Mouse (Mus musculus) urinary bladder, postnatal 4 days (tissue): ENCODE results near the gene Rfx8.

Source experiments
- DNase-seq, 2 experiments: peaks; one replicate each; pipeline ENCODE4 v3.0.0; 2021 to 2022; ENCODE audit warnings: low spot score in 2 of 2

Rfx8 gene

DNA sequence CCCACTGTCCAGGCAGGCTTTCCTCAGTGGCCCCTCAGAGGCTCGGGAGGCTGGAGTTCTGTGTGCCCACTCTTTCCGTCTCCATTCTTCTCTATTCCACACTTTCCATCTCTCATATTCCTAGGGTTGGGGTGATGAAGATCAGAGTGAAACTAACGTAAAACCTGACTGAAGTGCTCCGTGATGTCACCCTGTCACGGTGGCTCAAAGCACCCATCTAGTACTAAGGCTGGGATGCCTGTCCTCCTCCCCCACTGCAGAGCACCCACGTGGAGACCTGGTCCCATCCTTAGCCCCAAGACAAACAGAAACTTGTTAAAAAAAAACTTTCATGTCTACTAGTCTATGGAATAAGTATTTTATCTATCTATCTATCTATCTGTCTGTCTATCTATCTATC is 14.1 kb upstream of the Rfx8 start:
- no peak for DNase-seq

DNA sequence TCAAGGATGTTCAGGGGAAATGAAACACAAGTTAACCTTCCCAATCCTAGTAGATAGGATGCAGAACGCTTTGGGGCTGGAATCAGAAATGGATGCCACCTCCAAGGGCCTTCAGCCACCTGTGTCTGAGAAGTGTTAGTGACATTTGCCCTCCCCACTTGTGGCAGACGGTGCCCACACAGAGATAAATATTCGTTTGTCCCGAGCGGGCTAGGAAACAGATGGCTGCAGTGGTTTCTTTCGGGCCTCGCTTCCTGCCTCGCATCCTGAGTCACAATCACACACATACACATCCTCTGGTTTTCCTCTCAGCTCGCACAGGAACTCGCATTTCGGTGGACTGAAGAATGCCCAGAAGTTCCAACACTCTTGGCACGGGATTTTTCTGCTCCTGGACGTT is 13.5 kb upstream of the Rfx8 start:
- no peak for DNase-seq

DNA sequence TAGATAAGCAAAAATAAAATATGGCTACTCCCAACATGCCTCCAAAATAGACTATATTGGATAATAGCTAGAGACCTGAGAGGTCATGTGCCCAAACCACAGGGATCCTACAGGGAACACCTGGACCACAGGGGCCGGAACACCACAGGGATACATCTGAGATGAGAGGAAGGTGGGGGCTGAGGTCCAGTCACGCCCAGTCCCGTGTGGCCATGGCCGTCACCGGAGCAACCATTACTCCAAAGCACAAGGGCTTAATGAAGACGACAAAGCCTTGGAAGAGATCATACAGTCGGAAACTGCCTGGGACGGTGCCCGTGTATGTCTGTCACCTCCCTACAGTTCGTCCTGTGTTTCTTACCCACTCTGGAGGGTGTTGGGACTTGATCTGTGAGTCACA is 13.1 kb upstream of the Rfx8 start:
- no peak for DNase-seq

DNA sequence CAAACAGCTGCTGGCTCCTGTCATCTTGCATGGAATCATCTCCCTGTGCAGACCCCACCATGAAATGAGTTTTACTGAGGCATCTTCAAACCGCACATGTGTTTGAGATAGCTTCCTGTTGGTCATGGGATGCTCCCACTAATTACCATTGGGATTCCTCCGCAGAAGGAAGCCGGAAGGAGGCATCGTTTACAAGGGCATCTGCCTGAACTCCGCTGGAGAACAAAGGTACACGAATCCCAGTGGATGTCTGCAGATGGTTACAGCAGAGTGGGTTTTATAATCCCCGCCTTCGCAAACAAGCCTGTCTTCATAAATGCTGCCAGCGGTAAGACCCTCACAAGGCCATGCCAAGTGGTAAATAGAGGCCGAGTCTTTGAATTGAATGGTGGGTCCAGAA is 11.3 kb upstream of the Rfx8 start:
- no peak for DNase-seq

DNA sequence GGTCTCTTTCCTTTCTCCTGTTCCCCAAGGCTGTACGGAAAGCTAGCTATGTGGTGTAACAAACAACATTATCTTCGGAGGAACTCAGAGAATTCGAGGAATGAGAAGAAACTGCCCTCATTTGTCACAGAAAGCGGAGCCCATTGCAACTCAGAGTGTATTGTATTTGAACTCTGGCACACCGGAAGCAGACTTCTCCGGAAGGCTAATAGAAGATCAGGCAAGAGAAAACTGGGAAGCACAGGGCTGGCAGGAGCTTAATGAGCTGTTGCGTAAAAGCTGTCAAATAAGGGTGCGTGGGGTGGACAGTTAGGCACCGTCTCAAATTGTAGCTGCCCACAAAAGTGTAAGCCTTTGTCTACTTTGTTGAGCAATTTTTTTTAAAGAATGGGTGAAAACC is 10.7 kb upstream of the Rfx8 start:
- DNase-seq, result no peak

DNA sequence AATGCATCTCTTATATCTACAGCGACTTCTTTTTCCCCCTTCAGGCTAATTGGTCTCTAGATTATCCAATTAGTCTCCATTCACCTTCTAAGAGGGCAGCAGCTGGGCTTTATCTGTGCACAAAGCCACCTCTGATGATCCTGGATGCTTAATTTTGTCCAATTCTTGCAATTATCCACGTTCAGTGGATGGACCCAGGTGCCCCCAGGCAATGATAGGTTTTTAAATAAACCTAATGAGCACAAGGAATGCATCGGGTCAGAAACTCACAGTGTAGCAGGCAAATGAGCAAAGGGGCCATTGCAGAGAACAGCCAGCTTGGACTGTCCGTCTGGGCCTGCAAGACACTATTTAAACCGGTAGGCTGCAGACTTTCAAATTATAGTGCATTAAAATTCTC is 10.1 kb upstream of the Rfx8 start:
- DNase-seq, result no peak

DNA sequence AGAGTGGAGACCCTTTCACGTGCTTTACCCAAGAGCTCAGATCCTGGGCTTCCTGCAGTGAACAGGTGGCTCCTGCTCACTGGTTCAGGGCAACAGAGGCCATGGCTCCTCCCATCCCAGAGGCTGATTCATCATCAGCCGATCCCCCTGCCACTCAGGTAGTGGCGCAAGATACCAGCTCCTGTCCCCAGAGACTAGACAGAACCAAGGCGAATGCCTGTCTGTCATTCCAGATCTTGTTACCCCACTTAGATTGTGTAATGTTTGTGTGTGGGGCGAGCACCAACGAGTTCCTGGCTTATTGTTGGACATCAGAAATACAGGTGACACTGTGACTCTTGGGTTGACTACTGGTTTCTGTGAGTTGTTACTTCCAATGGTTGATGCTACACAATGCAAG is 9.1 kb upstream of the Rfx8 start:
- no peak for DNase-seq

DNA sequence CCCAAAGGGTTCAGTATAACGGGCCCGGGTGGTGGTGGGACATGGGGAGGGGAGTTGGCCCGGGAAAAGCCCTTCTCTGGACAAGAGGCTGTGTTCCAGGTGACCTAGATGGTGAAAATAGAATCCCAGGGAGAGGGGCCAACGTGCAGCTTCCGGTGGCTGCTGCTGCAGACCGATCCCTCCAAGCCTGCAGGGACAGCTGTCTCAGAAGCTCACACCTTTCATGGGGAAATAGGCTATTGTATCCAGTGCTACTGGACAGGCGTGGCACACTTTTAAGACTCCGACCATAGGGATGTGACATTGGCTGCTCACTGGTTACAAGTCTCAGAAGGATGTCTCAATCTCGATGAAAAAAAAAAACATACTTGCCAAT is 542 bp upstream of the Rfx8 start:
- DNase-seq, result no peak

DNA sequence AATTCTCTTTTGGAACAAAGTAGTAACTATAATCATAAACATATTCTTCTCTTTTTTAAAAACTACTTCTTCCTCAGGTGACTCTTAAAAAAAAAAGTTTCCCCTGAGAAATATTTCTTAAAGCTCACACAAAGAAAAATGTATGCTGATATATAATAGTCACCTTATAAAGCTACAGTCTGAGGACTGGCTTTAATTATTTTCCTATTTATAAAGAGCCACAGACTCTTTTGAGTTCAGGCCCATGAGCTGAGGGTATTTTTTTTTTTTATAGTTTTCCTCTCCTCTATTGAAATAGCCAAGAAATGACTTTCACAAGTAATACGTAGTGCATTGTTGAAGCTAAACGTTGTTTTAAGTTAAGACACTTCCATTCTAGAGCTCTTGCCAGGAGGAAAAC is 611 bp downstream of the Rfx8 start:
- DNase-seq, result no peak

DNA sequence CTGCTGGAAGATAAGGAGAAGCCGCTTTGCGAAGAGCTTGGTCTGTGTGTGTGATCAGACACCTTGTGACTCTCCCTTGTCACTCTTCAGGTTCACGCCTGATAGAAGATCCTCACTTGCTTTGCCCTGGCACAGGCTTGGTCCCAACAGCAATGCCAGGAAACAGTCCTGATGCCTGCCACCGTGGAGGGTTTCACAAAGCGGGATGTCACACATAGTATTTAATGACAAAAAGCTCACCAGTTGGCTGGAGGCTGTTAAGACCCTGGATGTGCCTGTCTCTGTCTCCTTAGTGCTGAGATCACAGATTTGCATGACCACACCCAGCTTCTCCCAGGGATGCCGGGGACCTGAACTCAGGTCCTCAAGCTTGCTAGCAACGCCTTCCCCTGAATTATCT is 5.2 kb downstream of the Rfx8 start:
- no peak for DNase-seq

DNA sequence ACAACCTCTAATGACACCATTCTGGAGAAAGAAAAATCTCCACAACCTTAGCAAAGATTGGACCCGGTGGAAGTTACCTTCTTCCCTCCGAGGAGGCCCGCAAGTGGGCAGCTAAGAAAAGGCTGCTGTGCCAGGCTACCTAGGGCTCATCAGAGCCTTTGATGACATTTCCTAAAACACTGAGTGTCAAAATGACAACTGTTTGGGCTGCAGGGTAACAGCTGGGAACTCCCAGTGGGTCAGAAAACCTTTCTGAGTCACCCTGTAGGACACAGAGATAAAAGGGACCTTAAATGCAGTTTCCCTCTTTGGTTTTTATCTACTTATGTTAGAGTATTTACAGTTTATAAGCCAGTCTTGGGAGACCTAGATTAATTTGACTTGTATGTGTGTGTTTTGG is 6.1 kb downstream of the Rfx8 start:
- DNase-seq, result no peak

DNA sequence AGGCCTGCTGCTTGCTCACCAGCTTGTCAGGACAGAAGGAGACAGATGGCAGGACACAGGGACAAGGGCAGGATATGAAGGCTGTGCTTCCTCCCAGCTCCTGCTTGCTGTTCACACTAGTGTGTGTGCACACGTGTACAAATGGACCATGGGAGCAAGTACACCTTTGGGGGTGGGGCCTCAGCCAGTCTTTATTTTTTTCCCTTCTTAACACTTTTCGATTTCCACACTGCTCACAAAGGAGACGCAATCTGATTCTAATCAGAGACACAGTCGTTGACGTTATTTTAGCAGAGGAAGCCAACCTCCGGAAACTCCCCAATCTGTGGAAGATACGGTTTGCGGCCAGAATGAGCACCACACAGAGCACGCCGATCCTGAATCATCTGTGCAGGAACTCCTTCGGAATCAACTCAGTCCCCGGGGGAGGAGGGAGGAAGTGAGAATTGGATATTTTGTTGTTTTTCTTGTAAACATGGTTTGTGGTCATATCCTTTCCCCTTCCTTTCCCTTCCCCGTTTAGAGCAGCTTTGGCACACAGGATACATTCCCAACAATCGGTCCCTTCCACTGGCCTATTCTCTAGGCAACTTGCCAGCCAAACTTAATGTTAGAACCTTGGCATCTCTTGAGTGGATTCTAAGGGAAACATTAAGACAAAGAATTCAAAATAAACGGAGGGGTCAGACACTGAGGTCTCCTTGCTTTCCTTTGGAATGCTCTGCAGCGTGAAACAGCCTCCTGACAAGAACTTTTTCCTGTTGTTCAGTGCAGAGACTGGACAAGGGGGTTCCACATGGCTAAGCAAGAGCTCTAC is 6.7 kb downstream of the Rfx8 start:
- DNase-seq, result no peak

DNA sequence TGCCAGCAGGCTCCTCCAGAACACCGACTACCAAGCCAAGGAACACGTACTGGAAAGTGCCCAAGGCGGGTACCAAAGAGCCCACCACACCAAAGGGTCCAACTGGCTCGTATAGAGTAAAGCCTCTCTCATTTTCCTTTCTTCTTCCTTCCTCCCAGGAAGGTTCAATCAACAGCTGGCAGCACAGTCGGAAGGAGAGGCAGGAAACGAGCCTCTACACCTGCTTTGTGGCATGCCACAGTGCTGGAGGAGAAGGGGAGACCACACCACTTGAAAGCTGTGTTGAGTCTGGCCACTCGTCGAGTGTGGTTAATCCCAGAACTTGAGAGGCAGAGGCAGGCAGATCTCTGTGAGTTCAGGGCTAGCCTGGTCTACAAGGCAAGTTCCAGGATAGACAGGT is 7.5 kb downstream of the Rfx8 start:
- DNase-seq, result no peak

DNA sequence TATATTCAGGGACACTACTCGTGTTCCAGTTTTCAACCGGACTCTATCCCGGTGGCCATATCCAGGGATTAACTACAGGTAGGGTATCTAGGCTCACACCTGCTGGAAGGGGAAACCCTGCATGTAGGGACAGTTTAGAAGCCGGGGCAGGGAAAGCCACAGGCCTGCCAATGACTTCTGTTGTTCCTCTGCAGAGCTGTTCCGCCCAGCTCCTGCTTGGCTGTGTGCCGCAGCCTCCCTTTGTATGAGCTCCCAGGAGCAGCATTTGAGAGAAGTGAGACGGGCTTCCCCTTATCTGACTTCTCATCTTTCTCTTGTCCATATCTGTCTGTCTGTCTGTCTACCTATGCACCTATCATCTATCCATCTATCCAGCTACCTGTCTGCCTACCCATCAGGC is 8.5 kb downstream of the Rfx8 start:
- DNase-seq, result no peak

DNA sequence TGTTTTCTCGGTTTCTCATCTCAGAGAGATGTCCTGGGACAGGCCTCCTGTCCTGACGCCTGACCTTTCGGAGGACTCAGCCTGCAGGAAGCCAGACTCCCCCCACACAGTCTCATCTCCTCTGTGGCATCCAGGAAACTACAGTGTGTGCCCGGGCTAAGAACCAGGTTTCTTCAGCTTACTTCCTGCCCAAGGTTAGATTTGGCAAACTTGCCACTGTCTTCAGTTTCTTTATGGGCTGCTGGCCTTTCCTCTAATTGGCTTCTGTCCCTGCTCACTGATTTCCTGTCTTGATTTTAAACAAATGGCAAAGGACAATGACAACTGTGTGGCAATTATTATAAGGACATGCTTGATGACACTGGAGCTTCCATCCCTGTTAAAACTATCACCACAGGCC is 10.2 kb downstream of the Rfx8 start:
- no peak for DNase-seq

DNA sequence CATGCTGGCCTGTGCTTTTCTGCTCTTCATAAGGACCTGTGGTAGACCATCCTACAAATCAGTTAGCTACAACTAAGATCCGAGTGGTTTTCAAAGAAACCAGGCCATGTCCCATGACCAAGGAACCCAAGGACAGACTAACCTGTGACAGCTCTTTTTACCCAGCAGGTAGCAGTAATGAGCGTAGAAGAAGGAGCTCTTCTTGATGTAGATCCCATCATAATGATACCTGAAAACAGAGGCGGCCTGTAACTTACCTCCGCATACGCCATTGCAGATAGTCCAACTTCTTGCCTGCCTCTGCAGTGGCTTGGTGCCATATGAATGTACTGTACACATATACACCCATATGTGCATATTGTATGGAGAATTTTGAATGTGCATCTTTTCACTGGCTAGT is 10.8 kb downstream of the Rfx8 start:
- DNase-seq, result no peak

DNA sequence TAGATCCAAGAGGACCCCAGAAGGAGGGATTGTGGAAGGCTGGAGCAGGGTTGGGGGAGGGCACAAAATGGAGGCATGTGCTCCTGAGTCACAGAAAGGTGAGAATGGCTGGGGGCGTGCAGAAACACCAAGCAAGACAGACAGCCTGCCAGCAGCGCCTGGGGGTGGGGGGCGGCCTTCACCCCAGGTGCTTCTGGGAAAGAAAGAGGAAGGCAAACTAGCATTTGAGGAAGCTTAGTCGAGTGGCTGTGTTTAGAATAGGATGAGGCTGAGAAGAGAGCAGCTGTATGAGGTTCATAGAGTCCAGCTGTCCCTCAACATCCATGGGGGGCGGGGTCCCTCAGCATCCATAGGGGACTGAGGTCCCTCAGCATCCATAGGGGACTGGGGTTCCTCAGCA is 12.0 kb downstream of the Rfx8 start:
- no peak for DNase-seq

DNA sequence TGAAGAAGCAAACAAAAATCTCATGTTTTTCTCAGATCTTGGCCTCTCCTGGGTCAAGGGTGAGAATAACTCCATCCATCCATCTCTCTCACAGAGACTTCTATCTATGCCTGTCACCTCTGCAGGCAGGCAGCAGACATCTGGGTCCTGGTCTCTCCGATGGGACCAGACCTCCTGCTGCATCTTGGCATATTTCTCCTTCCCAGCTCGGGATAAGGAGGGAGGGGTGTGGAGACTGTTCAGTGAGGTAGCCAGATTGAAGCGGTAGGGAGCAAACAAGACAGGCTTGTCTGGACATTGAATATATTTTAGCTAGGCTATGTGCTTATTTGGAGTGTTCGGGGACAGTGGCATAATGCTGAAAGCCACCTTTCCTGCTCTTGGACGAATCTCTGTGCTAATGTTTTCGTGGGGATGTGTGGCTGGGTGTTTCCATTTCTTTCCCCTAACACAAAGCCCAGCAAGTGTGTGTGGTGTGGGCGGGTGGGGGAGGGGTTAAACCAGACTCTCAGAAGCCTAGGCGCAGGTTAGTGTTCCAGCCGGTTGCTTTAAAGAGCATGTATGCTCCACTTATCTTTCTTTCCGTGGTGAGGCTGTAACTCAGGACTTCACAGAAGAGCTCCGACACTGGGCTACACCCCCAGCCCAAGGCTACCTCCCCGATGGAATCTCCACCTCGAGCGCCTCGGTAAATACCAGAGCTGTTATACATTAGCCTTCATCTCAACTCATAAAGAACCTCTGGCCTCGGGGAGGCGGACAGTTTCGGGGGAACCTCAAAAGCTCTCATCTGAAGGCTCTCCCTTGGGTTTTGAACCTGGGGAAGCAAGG is 18.4 kb downstream of the Rfx8 start:
- no peak for DNase-seq

DNA sequence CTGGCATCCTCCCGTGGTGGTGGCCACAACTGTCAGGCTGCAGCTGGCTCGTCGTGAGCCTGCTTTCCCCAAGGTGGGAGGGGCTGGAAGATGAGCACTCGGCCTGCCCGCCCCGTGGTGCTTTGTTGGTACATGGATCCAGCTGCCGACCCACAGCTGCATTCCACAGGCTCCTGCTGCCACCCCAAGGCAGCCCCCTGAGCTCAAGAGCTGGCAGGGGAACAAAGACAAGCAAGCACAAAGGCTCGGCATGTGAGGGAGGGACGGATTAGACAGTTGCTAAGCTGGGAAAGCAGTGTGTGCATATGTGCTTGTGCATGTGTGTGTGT is 19.6 kb downstream of the Rfx8 start:
- DNase-seq, result no peak

DNA sequence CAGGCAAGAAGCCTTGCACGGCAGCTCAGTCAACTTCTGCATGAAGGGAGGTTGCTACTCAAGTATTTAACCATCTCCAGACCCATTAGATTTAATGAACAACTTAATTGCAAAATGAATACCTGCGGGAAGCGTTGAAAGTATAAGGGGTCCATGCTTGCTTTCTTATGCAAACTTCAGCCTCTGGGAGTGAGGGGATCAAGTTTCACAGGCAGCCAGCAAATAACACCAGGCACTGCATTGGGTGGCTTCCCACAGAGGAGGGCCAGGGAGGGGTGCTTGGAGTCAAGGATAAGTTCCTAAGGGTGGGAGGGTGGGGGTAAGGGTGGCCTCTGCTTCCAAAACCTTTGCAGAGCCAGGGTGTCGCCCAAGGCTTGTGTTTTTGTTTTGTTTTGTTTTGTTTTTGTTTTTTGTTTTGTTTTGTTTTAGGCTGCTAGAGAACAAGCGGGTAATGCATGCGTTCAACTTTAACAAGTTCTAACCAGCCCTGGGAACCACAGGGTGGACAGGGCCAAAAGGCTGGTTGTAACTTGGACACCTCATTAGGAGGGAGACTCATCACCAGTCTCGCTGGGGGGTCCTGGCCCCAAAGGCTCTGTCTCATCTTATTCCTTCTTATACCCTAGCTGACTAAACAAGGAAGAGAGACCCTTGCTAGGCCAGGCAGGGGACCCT is 20.1 kb downstream of the Rfx8 start:
- no peak for DNase-seq

DNA sequence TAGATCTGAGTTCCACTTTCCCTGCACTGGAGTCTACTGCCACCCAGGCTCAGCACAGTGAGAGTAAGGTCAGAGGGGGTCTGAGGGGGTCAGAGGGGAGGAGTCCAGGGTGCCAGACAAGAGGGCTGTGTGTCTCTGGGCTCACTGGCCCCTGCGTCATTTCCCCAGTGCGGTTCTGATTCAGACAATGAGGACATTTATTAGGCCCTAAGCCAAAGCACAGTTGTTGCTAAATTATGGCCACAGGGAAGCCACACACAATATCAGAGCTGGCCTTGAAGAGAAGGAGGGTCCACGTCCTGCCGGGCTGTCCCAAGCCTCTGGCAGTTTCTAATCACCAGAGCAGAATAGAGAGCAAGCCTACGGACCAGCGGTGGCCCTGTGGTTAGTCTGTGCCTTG is 22.3 kb downstream of the Rfx8 start:
- DNase-seq, result no peak

DNA sequence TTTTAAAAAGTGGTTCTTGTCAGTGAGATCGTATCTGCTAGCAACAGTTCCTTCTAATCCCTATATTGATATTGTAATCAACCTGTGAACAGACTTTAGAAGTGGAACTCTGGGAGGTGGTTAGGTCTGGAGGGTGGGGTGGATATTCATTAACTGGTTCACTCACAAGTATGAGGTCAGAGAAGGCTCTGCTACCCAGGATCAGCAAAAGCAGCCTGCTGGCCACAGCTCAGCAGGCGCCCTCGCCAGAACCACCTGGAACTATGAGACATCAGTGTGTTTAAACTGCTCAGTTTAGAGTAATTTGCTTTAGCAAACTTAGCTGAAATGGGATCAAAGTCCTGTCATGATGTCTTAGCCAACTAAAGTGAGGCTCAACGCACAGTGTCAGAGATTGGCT is 25.6 kb downstream of the Rfx8 start:
- DNase-seq, result no peak

DNA sequence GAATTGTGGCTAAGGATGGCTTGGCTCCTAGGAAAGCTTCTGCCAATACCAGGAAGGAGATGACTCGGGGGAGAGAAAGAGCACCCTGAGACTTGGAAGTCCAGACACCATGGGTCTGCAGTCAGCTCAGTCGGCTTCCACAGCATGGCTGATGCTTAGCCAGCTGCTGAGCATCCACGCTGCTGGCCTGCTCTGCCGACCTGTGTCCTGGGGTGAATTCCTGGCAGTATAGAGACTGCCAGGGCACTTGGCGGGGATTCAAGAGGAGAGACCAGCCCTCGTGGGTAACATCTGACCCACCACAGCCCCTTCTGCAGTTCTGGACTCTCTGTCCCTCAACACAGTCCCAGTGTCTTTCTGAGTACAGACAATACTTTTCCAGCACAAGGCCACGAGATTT is 26.0 kb downstream of the Rfx8 start:
- DNase-seq, result no peak
